ENCODE assay signal across 8 mouse cellular contexts in the genomic region with DNA sequence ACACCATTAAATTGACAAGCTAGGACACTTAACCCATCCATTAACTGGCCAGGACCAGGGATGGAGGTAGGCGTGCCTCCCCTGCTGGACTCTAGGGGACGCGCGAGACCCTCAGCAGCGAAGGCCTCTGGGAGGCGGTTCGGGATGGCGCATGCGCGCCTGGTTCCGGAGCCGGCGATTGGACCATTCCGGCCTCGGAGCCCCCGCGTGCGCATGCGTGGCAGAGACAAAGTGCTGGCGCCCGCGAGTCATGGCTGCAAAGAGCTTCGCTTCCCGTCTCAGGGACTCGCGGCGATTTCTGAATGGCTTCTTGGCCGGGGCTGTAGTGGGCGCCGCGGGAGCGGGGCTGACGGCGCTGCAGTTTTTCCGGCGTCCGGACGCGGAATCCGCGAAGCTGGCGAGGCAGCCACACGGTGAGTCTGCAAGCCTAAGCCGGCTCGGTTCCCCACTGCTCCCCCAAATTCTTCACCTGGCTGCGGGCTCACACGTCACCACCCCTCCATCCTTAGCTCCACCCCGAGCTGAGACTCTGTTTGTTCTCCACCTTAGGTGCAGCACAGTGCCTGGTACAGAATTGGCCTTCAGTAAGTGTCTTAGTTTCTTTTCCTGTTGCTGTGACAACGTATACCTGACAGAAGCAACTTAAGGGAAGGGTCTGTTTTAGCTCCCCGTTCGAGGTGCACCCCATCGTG. TPM values are rescaled to one million over a fixed set of nuclear protein-coding genes. Genes with fewer than 3 reads are reported as not detected.
DNase-seq lines count a peak whose midpoint lies in the region; ATAC-seq lines count a peak whose summit lies in the region.

A gene (plus strand): TSS at position 206 of the 692 bp plus-strand sequence.

- H3K4me3 ChIP-seq in hindbrain, embryonic 16.5 days (ENCODE audit: low read length) = peak within 1 kb of the TSS; percentile 85
- H3K4me3 ChIP-seq in macrophage (ENCODE audit: inconsistent target) = peak within 1 kb of the TSS; percentile 86

- H3K79me2 ChIP-seq in macrophage (ENCODE audit: inconsistent target) = peaks cover 5% of the 10 kb centered on the region

- H3K9ac ChIP-seq in hindbrain, embryonic 16.5 days (ENCODE audit: low read depth, low read length) = peak within 1 kb of the TSS; percentile 89

- H3K9me3 ChIP-seq in hindbrain, embryonic 16.5 days (ENCODE audit: control insufficient read depth, low read length) = no peaks in the 10 kb centered on the region

- ATAC-seq in hindbrain, embryonic 16.5 days = peak; percentile 92

- WGBS in hindbrain, embryonic 16.5 days = under 1% methylated on average over 43 of the region's 52 CpGs
- 1% methylated on average over 49 of the region's 52 CpGs for WGBS in macrophage (ENCODE audit: missing documents)

- peaks cover 8% of the 10 kb centered on the region for H3K36me3 ChIP-seq in hindbrain, embryonic 16.5 days (ENCODE audit: control insufficient read depth, insufficient read depth, low read length)
- peaks cover 22% of the 10 kb centered on the region for H3K36me3 ChIP-seq in macrophage (ENCODE audit: inconsistent target)

- peak; percentile 95 for DNase-seq in R1 (ENCODE audit: low read depth, low spot score)
- DNase-seq in cerebellum, postnatal 25 days = peak; percentile 99 to 100
- DNase-seq in frontal cortex, postnatal 36 days (ENCODE audit: low spot score in 2 of 2) = peak; percentile 98 to 99
- DNase-seq in left cerebral cortex, adult 18-20 months (ENCODE audit: low spot score in 2 of 2) = peak; percentile 99
- peak; percentile 98 for DNase-seq in right cerebral cortex, adult 18-20 months
- peak; percentile 93 for DNase-seq in urinary bladder, postnatal 10 days (ENCODE audit: low spot score)

- no peaks in the 10 kb centered on the region for H3K27me3 ChIP-seq in hindbrain, embryonic 16.5 days (replicated peaks; ENCODE audit: control insufficient read depth, insufficient read depth, low read length)

- peak within 1 kb of the TSS; percentile 82 for H3K27ac ChIP-seq in hindbrain, embryonic 16.5 days (ENCODE audit: low read depth, low read length)
- H3K27ac ChIP-seq in macrophage = peak within 1 kb of the TSS; percentile 19; the same call in 1 of the 2 replicates

- peak within 1 kb of the TSS; percentile 86 for H3K4me2 ChIP-seq in hindbrain, embryonic 16.5 days (ENCODE audit: low read length)

- peaks cover 12% of the 10 kb centered on the region for H3K4me1 ChIP-seq in hindbrain, embryonic 16.5 days (ENCODE audit: control insufficient read depth, insufficient read depth, low read depth, low read length)

RNA-seq across cellular contexts. Expression of the gene that starts here (rescaled TPM):
- polyA plus RNA-seq in hindbrain, embryonic 16.5 days (2015; fragmentation: Nextera tagmentation; extraction: Ambion mirVana) = 48.7 and 49.4 TPM in 2 replicates
- total RNA-seq in left cerebral cortex, adult 18-20 months (2021) = 10 to 100 TPM; 23.7 to 24.8 TPM
- total RNA-seq in macrophage (2018; cell fraction: chromatin; rRNA removed) = 10 to 100 TPM in 6 of 26 experiments, 1 to 10 TPM in 15, under 1 TPM in 5; 0.37 to 14.1 (median 4.4) TPM
- 1 to 10 TPM in 24 of 26 experiments, under 1 TPM in 2; 0.76 to 8.5 (median 4.1) TPM for total RNA-seq in macrophage (2018; cell fraction: cytosol; rRNA removed)
- 10 to 100 TPM in 1 of 26 experiments, 1 to 10 TPM in 23, under 1 TPM in 2; 0.92 to 13.5 (median 3.9) TPM for total RNA-seq in macrophage (2018; cell fraction: nucleus; rRNA removed)
- 2.6 to 6.0 TPM (median 4.0 TPM) in 3 replicates for polyA plus RNA-seq in macrophage (2018)

Comparison
In these comparisons a context has a peak if more than half of its experiments do, and no peak if none do; other contexts are left out.
1. Peak in every context shown above with its lines: DNase-seq, ATAC-seq, H3K4me3 ChIP-seq and H3K27ac ChIP-seq.